Mouse (Mus musculus): Measurements from ENCODE around the gene Rap1gap. TPM values are rescaled to one million over a fixed set of nuclear protein-coding genes. Genes with fewer than 3 reads are reported as not detected.

Gene Rap1gap
- 6.6 and 10.3 TPM in 2 replicates for polyA plus RNA-seq (2014; fragmentation: Nextera tagmentation; extraction: Ambion mirVana)

DNA sequence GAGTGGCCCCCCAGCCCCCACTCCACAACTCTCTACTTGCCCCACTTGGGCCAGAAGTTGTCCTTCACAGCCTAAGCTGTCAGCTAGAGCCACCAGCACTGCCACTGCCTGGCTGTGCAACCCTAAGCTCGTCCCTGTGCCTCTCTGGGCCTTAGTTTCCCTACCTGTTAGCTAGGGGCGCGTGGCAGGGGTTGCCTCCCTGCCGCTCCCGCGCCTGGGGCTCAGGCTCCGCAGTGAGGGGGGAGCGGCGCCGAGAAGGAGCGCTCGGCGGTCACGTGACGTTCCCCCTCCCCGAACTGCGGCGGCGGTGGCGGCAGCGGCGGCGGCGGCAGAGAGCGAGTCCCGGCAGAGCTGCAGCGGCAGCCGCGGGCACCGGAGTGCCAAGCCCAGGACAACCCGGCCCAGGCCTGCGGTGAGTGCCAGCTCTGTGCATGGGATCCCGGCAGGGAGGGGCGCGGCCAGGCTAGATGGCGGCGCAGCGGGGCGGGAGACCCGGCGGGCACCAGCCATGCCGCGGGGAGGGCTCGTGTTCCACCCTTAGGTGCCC is at the start of gene Rap1gap:
Gene Rap1gap (plus strand): TSS at position 294 of the 547 bp plus-strand sequence.
- WGBS: under 1% methylated on average over 43 of the region's 44 CpGs
- ATAC-seq (ENCODE audit: low FRiP score, low TSS enrichment): no peak; the same call in 1 of the 2 replicates
- Histone ChIP-seq H3K27ac (ENCODE audit: low read depth, low read length) (no peak within 1 kb of the TSS), H3K27me3 (ENCODE audit: control insufficient read depth, insufficient read depth, low read length) (peaks cover 13% of the 10 kb centered on the region), H3K9me3 (ENCODE audit: control insufficient read depth, low read length) (no peaks in the 10 kb centered on the region), H3K36me3 (ENCODE audit: control insufficient read depth, insufficient read depth, low read length) (no peaks in the 10 kb centered on the region), H3K9ac (ENCODE audit: low read depth, low read length) (peak within 1 kb of the TSS; percentile 66), H3K4me1 (ENCODE audit: control insufficient read depth, insufficient read depth, low read length) (0 out of 2 replicates have a peak, but pooled peaks cover 2% of the 10 kb centered on the region), H3K4me3 (ENCODE audit: low read length) (peak within 1 kb of the TSS; percentile 57), H3K4me2 (replicated peaks; ENCODE audit: low read depth, low read length) (peak within 1 kb of the TSS; percentile 80)

DNA sequence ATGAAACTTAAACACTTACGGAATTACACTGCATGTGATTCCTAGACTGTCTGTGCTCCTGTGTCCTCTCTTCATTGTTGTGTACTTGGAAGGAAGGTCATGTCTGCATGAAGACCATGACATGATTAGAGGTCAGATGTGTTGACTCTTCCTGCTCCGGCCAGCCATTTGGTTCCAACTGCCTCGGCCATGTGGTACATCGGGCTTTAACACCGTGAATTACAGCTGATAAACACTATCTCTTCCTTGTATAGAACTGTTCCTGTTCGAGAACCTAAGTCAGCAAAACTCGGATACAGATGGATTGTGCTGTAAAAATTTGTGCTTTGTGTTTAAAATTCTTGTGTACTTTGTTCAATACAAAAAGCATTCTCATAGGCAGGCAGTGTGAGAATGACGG is 41.7 kb upstream of the Rap1gap start:
- Histone ChIP-seq H3K9ac (ENCODE audit: low read depth, low read length) (no peak overlapping the region), H3K36me3 (ENCODE audit: control insufficient read depth, insufficient read depth, low read length) (peaks cover 87% of the 10 kb centered on the region), H3K4me2 (replicated peaks; ENCODE audit: low read depth, low read length) (no peak overlapping the region), H3K4me3 (ENCODE audit: low read length) (no peak overlapping the region), H3K27ac (ENCODE audit: low read depth, low read length) (no peak overlapping the region), H3K4me1 (ENCODE audit: control insufficient read depth, insufficient read depth, low read length) (no peaks in the 10 kb centered on the region), H3K9me3 (ENCODE audit: control insufficient read depth, low read length) (no peaks in the 10 kb centered on the region), H3K27me3 (ENCODE audit: control insufficient read depth, insufficient read depth, low read length) (no peaks in the 10 kb centered on the region)
- no peak for ATAC-seq (ENCODE audit: low FRiP score, low TSS enrichment)
- WGBS: 91% methylated on average over 8 of the region's 8 CpGs

DNA sequence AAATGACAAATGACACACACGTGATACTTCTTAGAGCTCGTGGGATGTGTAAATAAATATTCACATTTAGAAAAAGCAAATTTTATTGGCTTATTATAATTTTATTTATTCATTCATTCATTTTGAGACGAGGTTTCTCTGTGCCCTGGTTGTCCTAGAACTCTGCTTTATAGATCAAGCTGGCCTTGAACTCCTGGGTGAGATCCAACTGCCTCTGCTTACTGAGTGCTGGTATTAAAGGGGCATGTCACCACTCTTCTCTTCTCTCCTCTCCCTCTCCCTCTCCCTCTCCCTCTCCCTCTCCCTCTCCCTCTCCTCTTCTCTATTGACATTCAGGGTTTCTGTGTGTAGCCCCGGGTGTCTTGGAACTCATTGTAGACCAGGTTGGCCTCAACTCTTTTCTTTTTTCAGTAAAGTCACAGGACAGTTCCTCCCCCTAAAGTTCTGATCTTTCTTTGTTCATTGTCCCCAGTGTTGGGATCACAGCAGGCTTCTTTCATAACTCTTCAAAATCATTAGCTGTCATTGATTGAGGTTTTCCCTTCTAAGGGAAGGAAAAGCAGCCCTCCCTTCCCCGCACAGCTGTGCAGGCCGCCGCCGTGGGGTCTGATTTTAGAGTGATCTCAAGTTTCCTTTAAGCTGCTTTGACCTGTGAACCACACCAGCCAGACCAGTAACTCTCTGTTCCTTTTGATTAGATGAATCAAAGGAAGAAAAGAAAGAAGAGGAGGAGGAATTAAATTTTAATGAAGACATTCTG is 36.9 kb upstream of the Rap1gap start:
- Histone ChIP-seq H3K36me3 (ENCODE audit: control insufficient read depth, insufficient read depth, low read length) (peaks cover 85% of the 10 kb centered on the region), H3K4me3 (ENCODE audit: low read length) (no peak overlapping the region), H3K27ac (ENCODE audit: low read depth, low read length) (no peak overlapping the region), H3K4me2 (replicated peaks; ENCODE audit: low read depth, low read length) (no peak overlapping the region), H3K9ac (ENCODE audit: low read depth, low read length) (no peak overlapping the region), H3K27me3 (ENCODE audit: control insufficient read depth, insufficient read depth, low read length) (no peaks in the 10 kb centered on the region), H3K4me1 (ENCODE audit: control insufficient read depth, insufficient read depth, low read length) (no peaks in the 10 kb centered on the region), H3K9me3 (ENCODE audit: control insufficient read depth, low read length) (no peaks in the 10 kb centered on the region)
- 57% methylated on average over 8 of the region's 8 CpGs for WGBS
- ATAC-seq (ENCODE audit: low FRiP score, low TSS enrichment): no peak

DNA sequence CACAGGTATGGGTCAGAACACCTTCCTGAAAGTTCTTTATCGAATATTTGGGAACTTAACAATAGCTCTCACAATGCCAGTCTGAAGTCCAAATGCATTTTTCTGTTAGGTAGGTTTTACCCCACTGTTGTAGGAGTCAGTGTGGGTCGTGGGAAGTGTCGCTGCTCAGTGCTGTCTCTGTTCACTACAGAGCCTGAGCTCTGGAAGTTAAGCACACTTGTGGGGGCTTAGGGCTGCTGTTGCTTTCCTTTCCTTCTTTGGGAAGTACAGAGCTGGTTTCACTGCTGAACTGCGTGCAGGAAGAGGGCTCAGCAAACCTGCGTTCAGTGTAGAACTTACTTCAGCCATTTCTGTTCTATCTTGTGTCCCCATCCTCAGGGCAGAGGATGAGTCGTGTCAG is 36.1 kb upstream of the Rap1gap start:
- no peak overlapping the region for H3K27ac ChIP-seq (ENCODE audit: low read depth, low read length)
- H3K27me3 ChIP-seq (ENCODE audit: control insufficient read depth, insufficient read depth, low read length): no peaks in the 10 kb centered on the region
- H3K4me3 ChIP-seq (ENCODE audit: low read length): no peak overlapping the region
- H3K4me1 ChIP-seq (ENCODE audit: control insufficient read depth, insufficient read depth, low read length): no peaks in the 10 kb centered on the region
- H3K36me3 ChIP-seq (ENCODE audit: control insufficient read depth, insufficient read depth, low read length): peaks cover 85% of the 10 kb centered on the region
- no peak overlapping the region for H3K4me2 ChIP-seq (replicated peaks; ENCODE audit: low read depth, low read length)
- no peak overlapping the region for H3K9ac ChIP-seq (ENCODE audit: low read depth, low read length)
- H3K9me3 ChIP-seq (ENCODE audit: control insufficient read depth, low read length): no peaks in the 10 kb centered on the region
- WGBS: 80% methylated on average over 6 of the region's 6 CpGs
- no peak for ATAC-seq (ENCODE audit: low FRiP score, low TSS enrichment)

DNA sequence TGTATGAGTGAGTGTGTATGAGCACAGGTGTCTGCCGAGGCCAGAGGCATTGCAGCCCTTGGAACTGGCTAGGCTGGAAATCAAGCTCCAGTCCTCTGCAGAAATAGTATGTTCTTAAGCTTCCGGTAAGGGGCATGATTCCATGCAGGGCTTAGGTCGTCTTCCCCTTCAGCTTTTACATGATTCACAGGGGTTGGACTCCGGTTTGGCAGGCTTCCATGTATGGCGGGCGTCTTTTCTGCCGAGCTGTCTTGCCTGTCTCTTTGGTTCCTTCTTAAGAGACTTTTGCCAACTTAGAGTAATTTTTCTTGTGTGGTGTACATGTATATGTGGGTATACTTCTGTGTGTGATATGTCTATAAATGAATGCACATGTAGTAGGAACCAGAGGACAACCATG is 35.2 kb upstream of the Rap1gap start:
- H3K27me3 ChIP-seq (ENCODE audit: control insufficient read depth, insufficient read depth, low read length): no peaks in the 10 kb centered on the region
- peaks cover 83% of the 10 kb centered on the region for H3K36me3 ChIP-seq (ENCODE audit: control insufficient read depth, insufficient read depth, low read length)
- no peaks in the 10 kb centered on the region for H3K9me3 ChIP-seq (ENCODE audit: control insufficient read depth, low read length)
- no peak overlapping the region for H3K4me3 ChIP-seq (ENCODE audit: low read length)
- ATAC-seq (ENCODE audit: low FRiP score, low TSS enrichment): no peak
- 83% methylated on average over 7 of the region's 7 CpGs for WGBS
- H3K4me2 ChIP-seq (replicated peaks; ENCODE audit: low read depth, low read length): no peak overlapping the region
- no peak overlapping the region for H3K27ac ChIP-seq (ENCODE audit: low read depth, low read length)
- no peaks in the 10 kb centered on the region for H3K4me1 ChIP-seq (ENCODE audit: control insufficient read depth, insufficient read depth, low read length)
- no peak overlapping the region for H3K9ac ChIP-seq (ENCODE audit: low read depth, low read length)

DNA sequence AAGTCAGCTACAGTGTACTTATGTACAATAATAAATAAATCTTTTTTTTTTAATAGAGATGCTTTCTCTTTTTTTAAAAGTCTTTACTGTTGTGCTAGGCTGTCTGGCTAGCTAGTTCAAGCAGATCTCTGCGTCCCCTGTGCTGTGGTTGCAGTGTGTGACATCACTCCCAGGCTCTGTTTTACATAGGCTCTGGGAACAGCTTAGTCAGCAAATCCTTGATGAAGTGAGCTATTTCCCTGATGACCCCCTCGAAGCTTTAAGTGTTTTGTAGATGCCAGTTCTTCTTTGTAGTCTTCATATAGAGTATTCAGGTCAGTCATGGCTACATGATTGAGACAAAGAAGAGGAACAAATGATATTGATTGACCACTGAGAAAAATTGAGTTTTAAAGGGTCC is 34.4 kb upstream of the Rap1gap start:
- 68% methylated on average over 2 of the region's 2 CpGs for WGBS
- no peak overlapping the region for H3K27ac ChIP-seq (ENCODE audit: low read depth, low read length)
- H3K4me2 ChIP-seq (replicated peaks; ENCODE audit: low read depth, low read length): no peak overlapping the region
- no peaks in the 10 kb centered on the region for H3K27me3 ChIP-seq (ENCODE audit: control insufficient read depth, insufficient read depth, low read length)
- no peak for ATAC-seq (ENCODE audit: low FRiP score, low TSS enrichment)
- no peak overlapping the region for H3K9ac ChIP-seq (ENCODE audit: low read depth, low read length)
- no peak overlapping the region for H3K4me3 ChIP-seq (ENCODE audit: low read length)
- no peaks in the 10 kb centered on the region for H3K4me1 ChIP-seq (ENCODE audit: control insufficient read depth, insufficient read depth, low read length)
- peaks cover 83% of the 10 kb centered on the region for H3K36me3 ChIP-seq (ENCODE audit: control insufficient read depth, insufficient read depth, low read length)
- H3K9me3 ChIP-seq (ENCODE audit: control insufficient read depth, low read length): no peaks in the 10 kb centered on the region

DNA sequence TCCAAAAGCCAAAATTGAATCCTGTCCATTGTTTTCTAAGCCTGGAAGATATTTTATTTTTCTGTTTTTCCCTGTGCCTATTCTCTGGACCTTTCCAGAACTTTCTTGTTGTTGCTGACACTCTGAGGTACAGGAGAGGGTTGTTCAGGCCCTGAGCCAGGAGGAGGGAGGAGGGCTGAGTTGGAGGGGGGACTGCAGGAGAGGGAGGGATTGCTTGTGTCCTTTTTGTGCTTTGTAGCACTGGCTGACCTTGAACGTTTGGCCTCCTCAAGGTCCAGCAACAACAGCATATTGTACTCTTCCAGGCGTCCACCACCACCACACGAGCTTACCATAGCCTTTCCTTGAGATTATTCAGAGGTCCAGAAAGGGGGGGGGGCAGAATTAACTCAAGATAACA is 32.9 kb upstream of the Rap1gap start:
- no peaks in the 10 kb centered on the region for H3K27me3 ChIP-seq (ENCODE audit: control insufficient read depth, insufficient read depth, low read length)
- WGBS: 64% methylated on average over 3 of the region's 3 CpGs
- H3K4me2 ChIP-seq (replicated peaks; ENCODE audit: low read depth, low read length): no peak overlapping the region
- H3K4me1 ChIP-seq (ENCODE audit: control insufficient read depth, insufficient read depth, low read length): no peaks in the 10 kb centered on the region
- no peak overlapping the region for H3K27ac ChIP-seq (ENCODE audit: low read depth, low read length)
- H3K9ac ChIP-seq (ENCODE audit: low read depth, low read length): no peak overlapping the region
- H3K4me3 ChIP-seq (ENCODE audit: low read length): no peak overlapping the region
- H3K9me3 ChIP-seq (ENCODE audit: control insufficient read depth, low read length): no peaks in the 10 kb centered on the region
- H3K36me3 ChIP-seq (ENCODE audit: control insufficient read depth, insufficient read depth, low read length): peaks cover 85% of the 10 kb centered on the region
- ATAC-seq (ENCODE audit: low FRiP score, low TSS enrichment): no peak

DNA sequence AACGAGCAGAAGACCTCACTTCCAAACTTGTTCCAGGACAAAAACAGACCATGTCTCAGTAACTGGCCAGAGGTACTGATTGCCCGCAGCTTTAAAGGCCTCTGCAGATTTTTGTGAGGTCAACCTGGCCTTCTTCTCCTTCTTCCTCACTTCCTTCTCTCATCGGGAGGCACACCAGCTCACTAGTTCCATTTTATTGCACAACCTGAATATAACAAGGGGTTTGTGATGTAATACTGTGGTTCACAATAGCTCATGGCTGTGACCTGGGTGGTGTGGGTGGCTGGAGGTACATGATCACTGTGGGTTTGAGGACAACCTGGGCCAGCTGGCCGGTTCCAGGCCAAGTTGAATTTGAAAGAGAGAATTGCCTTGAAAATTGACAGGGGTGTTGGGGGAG is 31.1 kb upstream of the Rap1gap start:
- H3K36me3 ChIP-seq (ENCODE audit: control insufficient read depth, insufficient read depth, low read length): peaks cover 91% of the 10 kb centered on the region
- ATAC-seq (ENCODE audit: low FRiP score, low TSS enrichment): no peak

DNA sequence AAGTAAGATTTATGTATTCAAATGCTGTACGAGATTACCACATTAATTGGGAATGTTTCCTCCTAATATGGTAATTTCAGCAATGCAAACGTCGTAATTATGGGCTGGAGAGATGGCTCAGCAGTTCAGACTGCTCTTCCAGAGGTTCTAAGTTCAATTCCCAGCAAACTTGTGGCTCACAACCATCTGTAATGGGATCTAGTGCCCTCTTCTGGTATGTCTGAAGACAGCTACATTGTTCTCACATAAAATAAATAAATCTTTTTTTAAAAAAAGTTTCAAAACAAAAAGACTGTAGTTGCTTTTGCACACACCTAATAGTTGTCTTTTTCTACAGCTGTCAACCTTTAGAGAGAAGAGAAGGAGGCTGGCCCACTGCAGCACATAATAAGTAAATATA is 27.9 kb upstream of the Rap1gap start:
- 84% methylated on average over 3 of the region's 3 CpGs for WGBS
- no peak for ATAC-seq (ENCODE audit: low FRiP score, low TSS enrichment)
- Histone ChIP-seq H3K4me3 (ENCODE audit: low read length) (no peak overlapping the region), H3K27me3 (ENCODE audit: control insufficient read depth, insufficient read depth, low read length) (no peaks in the 10 kb centered on the region), H3K4me2 (replicated peaks; ENCODE audit: low read depth, low read length) (no peak overlapping the region), H3K9ac (ENCODE audit: low read depth, low read length) (no peak overlapping the region), H3K9me3 (ENCODE audit: control insufficient read depth, low read length) (no peaks in the 10 kb centered on the region), H3K27ac (ENCODE audit: low read depth, low read length) (no peak overlapping the region), H3K4me1 (ENCODE audit: control insufficient read depth, insufficient read depth, low read length) (no peaks in the 10 kb centered on the region), H3K36me3 (ENCODE audit: control insufficient read depth, insufficient read depth, low read length) (peaks cover 92% of the 10 kb centered on the region)

More for the DNA sequence above, 31.1 kb upstream of the Rap1gap start:
- Histone ChIP-seq H3K4me2 (replicated peaks; ENCODE audit: low read depth, low read length) (no peak overlapping the region), H3K4me3 (ENCODE audit: low read length) (no peak overlapping the region), H3K27ac (ENCODE audit: low read depth, low read length) (no peak overlapping the region), H3K27me3 (ENCODE audit: control insufficient read depth, insufficient read depth, low read length) (no peaks in the 10 kb centered on the region), H3K9me3 (ENCODE audit: control insufficient read depth, low read length) (no peaks in the 10 kb centered on the region), H3K4me1 (ENCODE audit: control insufficient read depth, insufficient read depth, low read length) (no peaks in the 10 kb centered on the region), H3K9ac (ENCODE audit: low read depth, low read length) (no peak overlapping the region)
- WGBS: 92% methylated on average over 4 of the region's 4 CpGs
